Mouse (Mus musculus) kidney, postnatal 0 days (tissue): ENCODE measurements at regions not wholly inside any gene's neighbourhood (a gene's known extent, or its start where the extent isn't known, plus 50 kb on each side); places are given as distances from the start of the nearest gene placed in this dataset.

ENCODE experiments used
- ATAC-seq: fragments of 200-750 bp; cut with Nextera tagmentation; replicated peaks from 2 replicates; pipeline ENCODE4 v1.8.0; 2017; ENCODE audit warnings: low read depth, moderate number of reproducible peaks, moderate TSS enrichment, moderate library complexity; ENCODE audit not compliant: low FRiP score
- DNase-seq: peaks from one replicate; pipeline ENCODE4 v3.0.0-alpha.2; 2016; ENCODE audit warnings: low spot score
- H3K27ac ChIP-seq: fragments of 300-500 bp; sonication (generic); 2 replicates; pipeline ENCODE4 v1.5.1; 2014; ENCODE audit warnings: mild to moderate bottlenecking
- H3K27me3 ChIP-seq: fragments of 300-500 bp; sonication (generic); 2 replicates; pipeline ENCODE4 v1.6.1; 2014; ENCODE audit warnings: low read length, mixed read lengths; ENCODE audit not compliant: insufficient read depth
- H3K36me3 ChIP-seq: fragments of 300-500 bp; sonication (generic); 2 replicates; pipeline ENCODE4 v1.6.1; 2014; ENCODE audit warnings: low read length, mixed read lengths; ENCODE audit not compliant: insufficient read depth
- H3K4me1 ChIP-seq: fragments of 300-500 bp; sonication (generic); replicated peaks from 2 replicates; pipeline ENCODE4 v1.6.1; 2014; ENCODE audit warnings: antibody characterized with exemption, low read length, mixed read lengths; ENCODE audit not compliant: insufficient read depth
- H3K4me2 ChIP-seq: fragments of 300-500 bp; sonication (generic); 2 replicates; pipeline ENCODE4 v1.6.1; 2014; ENCODE audit warnings: mild to moderate bottlenecking, low read length, moderate library complexity, mixed read lengths
- H3K4me3 ChIP-seq: fragments of 300-500 bp; sonication (generic); replicated peaks from 2 replicates; pipeline ENCODE4 v1.5.1; 2014; ENCODE audit warnings: low read depth, low read length
- H3K9ac ChIP-seq: fragments of 300-500 bp; sonication (generic); 2 replicates; pipeline ENCODE4 v1.6.1; 2014; ENCODE audit warnings: low read depth, low read length
- H3K9me3 ChIP-seq: fragments of 300-500 bp; sonication (generic); replicated peaks from 2 replicates; pipeline ENCODE4 v1.6.1; 2016; ENCODE audit warnings: low read length, inconsistent platforms, mixed read lengths
- CTCF ChIP-seq: IDR thresholded peaks from 2 replicates; pipeline ENCODE4 v1.5.1; 2016; ENCODE audit warnings: antibody characterized with exemption, low read depth, mild to moderate bottlenecking, moderate library complexity
- WGBS: fragments of 180-500 bp; shearing (Covaris S2); extraction: QIAGEN DNeasy Blood & Tissue Kit; methylation state at CpG from one replicate; pipeline ENCODE4 v1.1.7; 2014; 5-methylcytosine and 5-hydroxymethylcytosine counted together

GRCm38 (mm10) chr12:77133465-77134305 lies 104.2 kb upstream of the Fut8 start:
- no peak for DNase-seq
- Histone ChIP-seq H3K4me1 (no peaks in the 10 kb centered on the region), H3K36me3 (no peaks in the 10 kb centered on the region), H3K4me2 (no peak overlapping the region), H3K4me3 (no peak overlapping the region), H3K9ac (no peak overlapping the region), H3K27ac (no peak overlapping the region), H3K9me3 (no peaks in the 10 kb centered on the region), H3K27me3 (no peaks in the 10 kb centered on the region)
- WGBS, result 77% methylated on average over 5 of the region's 5 CpGs
- no peak for ATAC-seq
- no peak for TF ChIP-seq CTCF

DNA sequence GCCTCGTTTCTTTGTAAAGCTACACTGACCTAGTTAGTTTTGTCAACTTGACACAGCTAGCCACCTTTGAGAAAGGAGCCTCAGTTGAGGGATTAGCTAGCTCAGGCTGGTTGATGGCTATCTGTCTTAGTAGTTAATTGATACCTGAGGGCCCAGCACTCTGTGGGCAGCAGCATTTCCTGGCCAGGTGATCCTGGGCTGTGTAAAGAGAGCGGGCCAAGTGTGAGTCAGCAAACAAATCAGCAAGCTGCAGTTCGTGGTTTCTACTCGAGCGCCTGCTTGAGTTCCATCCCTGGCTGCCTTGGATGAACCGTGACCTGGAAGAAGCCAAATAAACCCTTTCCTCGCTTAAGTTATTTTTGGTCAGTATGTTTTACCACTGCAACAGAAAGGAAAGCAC lies 106.6 kb upstream of the Fut8 start:
- DNase-seq, result no peak
- Histone ChIP-seq H3K4me2 (no peak overlapping the region), H3K4me1 (no peaks in the 10 kb centered on the region), H3K36me3 (no peaks in the 10 kb centered on the region), H3K9me3 (no peaks in the 10 kb centered on the region), H3K9ac (no peak overlapping the region), H3K4me3 (no peak overlapping the region), H3K27me3 (no peaks in the 10 kb centered on the region), H3K27ac (no peak overlapping the region)
- TF ChIP-seq CTCF, result no peak
- ATAC-seq, result no peak
- WGBS, result 45% methylated on average over 7 of the region's 7 CpGs

DNA sequence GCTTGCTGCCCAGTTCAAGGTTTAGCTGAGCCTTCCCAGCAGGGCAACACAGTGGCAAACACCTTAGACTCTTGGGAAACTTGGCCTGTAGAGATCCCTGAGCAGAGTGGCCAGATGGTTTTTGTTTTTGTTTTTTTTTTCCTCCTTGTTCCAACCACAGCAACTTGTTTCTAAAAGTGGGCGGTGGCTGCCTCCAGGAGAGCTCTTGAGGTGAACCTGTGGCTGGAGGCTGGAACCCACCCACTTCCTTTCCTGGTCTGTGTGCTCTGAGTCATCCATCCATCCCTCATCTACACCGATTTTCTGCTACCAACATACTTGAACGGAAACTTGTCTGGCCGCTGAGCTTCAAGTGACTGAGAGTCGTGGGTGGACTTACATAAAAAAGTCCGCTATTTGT lies 107.4 kb upstream of the Fut8 start:
- DNase-seq (no peak), ATAC-seq (no peak)
- no peaks in the 10 kb centered on the region for H3K36me3 ChIP-seq
- TF ChIP-seq CTCF, result no peak
- no peaks in the 10 kb centered on the region for H3K4me1 ChIP-seq
- H3K4me3 ChIP-seq, result no peak overlapping the region
- H3K27ac ChIP-seq, result no peak overlapping the region
- no peak overlapping the region for H3K9ac ChIP-seq
- no peaks in the 10 kb centered on the region for H3K9me3 ChIP-seq
- no peak overlapping the region for H3K4me2 ChIP-seq
- WGBS, result 68% methylated on average over 6 of the region's 6 CpGs
- no peaks in the 10 kb centered on the region for H3K27me3 ChIP-seq

DNA sequence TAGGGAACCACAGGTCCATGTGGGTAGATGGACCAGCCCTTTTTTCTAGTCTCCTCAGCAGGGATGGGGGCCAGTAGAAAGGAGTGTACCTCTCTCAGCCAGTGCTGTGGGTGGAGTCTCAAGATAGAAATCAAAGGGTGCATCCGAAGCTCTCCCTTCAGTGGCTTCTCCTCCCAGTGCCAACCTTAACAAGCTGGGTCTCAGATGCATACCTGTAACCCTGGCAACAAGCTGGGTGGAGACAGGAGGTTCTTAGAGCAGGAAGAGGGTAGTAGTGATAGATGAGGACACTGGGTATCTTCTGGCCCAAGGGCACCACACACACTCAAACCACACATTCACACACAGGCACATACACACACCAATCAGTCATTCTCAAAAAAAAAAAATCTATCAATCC lies 113.7 kb upstream of the Fut8 start:
- Histone ChIP-seq H3K4me3 (no peak overlapping the region), H3K27me3 (no peaks in the 10 kb centered on the region), H3K9me3 (no peaks in the 10 kb centered on the region), H3K4me1 (no peaks in the 10 kb centered on the region), H3K9ac (no peak overlapping the region), H3K36me3 (no peaks in the 10 kb centered on the region), H3K4me2 (no peak overlapping the region), H3K27ac (no peak overlapping the region)
- DNase-seq, result no peak
- no peak for TF ChIP-seq CTCF
- no peak; the same call in 1 of the 2 replicates for ATAC-seq
- WGBS, result 38% methylated on average over 1 of the region's 1 CpGs

DNA sequence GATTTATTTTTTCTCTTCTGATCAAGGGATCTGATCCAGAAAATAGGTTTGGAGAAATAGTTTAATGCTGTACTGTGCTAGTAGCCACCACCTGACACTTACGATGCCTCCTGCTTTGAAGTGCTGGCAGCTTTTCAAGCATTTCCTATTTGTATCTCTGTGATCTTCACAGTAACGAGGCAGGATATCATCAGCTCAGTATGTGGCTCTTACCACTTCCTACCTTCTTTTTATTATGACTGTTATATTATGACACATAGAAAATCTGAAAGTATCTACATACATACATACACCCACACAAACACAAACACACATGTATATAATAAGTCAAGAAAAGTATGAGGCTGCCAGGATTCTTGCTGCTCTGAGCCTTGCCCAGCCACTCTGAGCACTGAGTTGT lies 124.4 kb upstream of the Fut8 start:
- Histone ChIP-seq H3K4me3 (no peak overlapping the region), H3K27ac (no peak overlapping the region), H3K4me2 (no peak overlapping the region), H3K4me1 (no peaks in the 10 kb centered on the region), H3K9me3 (no peaks in the 10 kb centered on the region), H3K27me3 (no peaks in the 10 kb centered on the region), H3K36me3 (no peaks in the 10 kb centered on the region), H3K9ac (no peak overlapping the region)
- TF ChIP-seq CTCF, result no peak
- 70% methylated on average over 2 of the region's 2 CpGs for WGBS
- ATAC-seq, result no peak
- DNase-seq, result no peak

DNA sequence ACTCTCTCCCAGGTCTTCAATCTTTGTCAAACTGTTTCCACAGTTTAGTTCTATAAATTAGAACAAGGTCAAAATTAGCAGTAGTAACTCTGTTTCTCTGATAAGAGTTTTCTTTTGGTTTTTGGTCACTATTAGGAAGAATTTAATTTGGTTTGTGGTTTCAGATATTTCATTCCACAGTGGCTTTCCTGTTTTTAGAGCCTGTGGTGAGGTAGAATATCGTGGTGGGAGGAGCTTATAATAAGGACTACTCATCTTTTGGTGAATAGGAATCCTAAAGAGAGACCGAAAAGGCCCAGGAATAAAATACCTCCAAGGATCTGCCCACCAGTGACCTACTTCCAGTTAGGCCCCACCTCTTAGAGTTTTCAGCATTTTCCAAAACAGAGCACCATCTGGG lies 125.8 kb upstream of the Fut8 start:
- no peak overlapping the region for H3K4me3 ChIP-seq
- ATAC-seq (no peak), DNase-seq (no peak)
- no peaks in the 10 kb centered on the region for H3K27me3 ChIP-seq
- H3K4me1 ChIP-seq, result no peaks in the 10 kb centered on the region
- no peaks in the 10 kb centered on the region for H3K36me3 ChIP-seq
- no peak overlapping the region for H3K27ac ChIP-seq
- 79% methylated on average over 2 of the region's 2 CpGs for WGBS
- H3K9me3 ChIP-seq, result no peaks in the 10 kb centered on the region
- H3K9ac ChIP-seq, result no peak overlapping the region
- no peak overlapping the region for H3K4me2 ChIP-seq
- TF ChIP-seq CTCF, result no peak

GRCm38 (mm10) chr12:77107251-77107650 lies 130.7 kb upstream of the Fut8 start:
- Histone ChIP-seq H3K27ac (no peak overlapping the region), H3K4me1 (no peaks in the 10 kb centered on the region), H3K4me2 (no peak overlapping the region), H3K9me3 (no peaks in the 10 kb centered on the region), H3K36me3 (no peaks in the 10 kb centered on the region), H3K4me3 (no peak overlapping the region), H3K27me3 (no peaks in the 10 kb centered on the region), H3K9ac (no peak overlapping the region)
- 77% methylated on average over 3 of the region's 3 CpGs for WGBS
- DNase-seq (no peak), ATAC-seq (no peak)
- no peak for TF ChIP-seq CTCF
